Mouse (Mus musculus): ENCODE results near the gene Cnot4.
A peak's percentile ranks its signal among the peaks of the same experiment; 100 is the strongest.
"Not testable (repeated sequence)": the region's sequence is repeated elsewhere in the genome, so short reads cannot be mapped to it uniquely, and the experiment has no call there.

Gene Cnot4

DNA sequence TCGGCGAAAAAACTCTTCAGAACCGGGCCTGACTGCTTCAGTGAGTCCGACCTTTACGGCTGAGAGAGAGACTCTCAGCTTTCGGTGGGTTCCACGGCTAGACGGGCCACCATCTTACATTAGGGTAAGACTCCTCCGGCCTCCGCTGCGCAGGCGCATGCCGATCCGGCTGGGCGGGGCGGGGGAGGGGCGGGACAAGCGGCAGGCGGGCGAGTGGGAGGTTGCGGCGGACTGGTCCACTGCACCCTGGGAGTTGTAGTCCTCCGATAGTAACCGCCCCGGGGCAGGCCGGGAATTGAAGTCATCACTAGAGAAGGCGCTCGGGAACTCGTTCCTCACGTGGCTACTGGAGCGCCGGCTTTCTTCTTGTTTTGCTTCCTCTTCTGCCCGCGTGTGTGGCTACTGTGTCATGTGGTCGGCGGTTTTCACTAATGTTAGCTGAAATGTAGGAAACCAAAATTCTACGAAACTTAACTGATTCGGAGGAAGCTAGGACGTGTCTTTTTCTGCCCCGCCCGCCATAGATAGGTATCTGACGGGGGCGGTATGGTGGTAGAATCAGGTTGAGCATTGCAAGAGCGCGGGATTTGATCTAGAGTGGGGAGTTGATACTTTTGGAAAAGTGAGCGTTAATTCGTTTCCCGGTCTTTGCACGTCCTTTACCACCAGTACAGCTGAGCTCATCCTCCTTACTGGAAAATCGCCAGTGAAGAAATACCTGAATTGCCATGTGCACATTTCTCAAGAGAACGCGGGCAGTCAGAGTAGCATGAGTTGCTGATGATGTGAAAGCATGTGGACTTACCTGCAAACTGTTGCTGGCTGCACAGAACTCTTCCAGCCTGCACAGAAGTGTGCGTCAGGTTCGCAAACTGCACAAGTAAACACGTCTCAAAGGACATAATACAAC lies at the start of gene Cnot4:
Gene Cnot4 (minus strand): TSS at position 146 of the 910 bp plus-strand sequence.
- peak; percentile 98 to 99 for DNase-seq (ENCODE audit: low read depth in 1 of 2, low spot score in 2 of 2)

DNA sequence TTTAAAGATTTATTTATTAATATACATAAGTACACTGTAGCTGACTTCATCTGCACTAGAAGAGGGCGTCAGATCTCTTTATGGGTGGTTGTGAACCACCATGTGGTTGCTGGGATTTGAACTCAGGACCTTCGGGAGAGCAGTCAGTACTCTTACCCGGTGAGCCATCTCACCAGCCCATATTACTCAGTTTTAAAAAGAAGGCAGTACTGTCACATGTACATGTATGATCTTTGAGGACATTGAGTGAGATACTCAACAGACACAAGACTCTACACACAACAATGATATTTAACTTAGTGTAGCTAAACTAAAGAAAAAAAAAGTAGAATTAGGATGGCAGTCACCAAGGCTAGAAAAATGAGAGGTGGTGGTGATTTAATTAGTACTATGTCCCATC lies 45.8 kb upstream of the Cnot4 start:
- DNase-seq (ENCODE audit: low read depth in 1 of 2, low spot score in 2 of 2), result not testable (repeated sequence)

DNA sequence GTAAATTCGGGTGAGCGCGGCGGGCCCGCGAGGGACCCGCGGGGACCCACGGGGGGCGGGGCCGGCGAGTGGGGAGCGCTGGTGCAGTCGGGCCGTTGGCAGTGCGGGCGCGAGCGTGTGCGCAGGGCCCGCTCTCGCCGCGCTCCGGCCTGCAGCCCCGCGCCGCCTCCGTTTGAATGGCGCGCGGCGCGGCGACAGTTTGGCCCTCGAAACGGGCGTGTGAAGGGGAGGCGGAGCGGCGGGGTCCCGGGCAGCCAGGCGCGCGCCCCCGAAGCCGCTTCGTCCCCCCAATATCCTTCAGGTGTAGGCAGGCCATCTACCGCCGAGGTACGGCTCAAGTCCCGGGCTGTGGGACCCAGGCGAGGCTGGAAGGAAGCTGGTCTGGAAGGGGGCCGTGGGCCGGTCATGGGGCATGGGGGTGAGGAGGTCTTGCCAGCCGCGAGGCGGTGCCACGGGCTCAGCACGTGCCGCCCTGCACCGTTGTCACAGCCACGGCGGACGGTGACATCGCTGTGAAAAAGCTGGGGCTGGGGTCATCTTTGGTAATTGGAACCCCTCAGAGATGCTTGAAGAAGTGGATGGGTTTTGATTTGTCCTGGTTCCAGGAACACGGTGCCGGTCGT lies 44.2 kb upstream of the Cnot4 start:
- DNase-seq (ENCODE audit: low read depth in 1 of 2, low spot score in 2 of 2), result peak; percentile 3 to 33

DNA sequence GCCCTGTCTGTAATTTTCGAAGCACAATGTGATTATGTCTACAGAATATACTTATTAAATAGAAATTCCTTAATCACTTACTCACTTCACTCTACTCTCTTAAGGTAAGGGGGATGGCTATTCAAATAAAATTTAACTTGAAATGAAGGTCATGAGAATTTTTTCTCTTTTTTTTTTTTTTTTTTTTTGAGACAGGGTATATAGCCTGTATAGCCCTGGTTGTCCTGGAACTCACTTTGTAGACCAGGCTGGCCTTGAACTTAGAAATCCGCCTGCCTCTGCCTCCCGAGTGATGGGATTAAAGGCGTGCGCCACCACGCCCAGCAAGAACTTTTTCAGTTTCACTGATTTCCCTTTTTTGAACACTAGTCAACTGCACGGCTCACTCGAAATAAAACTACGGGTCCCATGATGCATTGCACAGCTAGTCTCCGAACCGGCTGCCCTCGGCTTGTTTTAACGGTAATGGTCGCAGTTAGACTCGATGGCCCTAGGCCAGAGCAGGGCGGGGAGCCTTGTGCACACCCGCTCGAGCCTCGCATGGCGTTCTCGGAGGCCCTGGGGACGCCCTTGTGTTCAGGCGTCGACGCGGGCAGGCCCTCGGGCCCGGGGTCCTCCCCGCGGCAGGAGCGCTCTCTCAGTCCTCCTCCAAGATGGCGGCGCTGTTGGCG lies 43.6 kb upstream of the Cnot4 start, which contains the start of gene Nup205:
Gene Nup205 (plus strand): TSS at position 443 of the 671 bp plus-strand sequence.
- peak; percentile 73 to 80 for DNase-seq (ENCODE audit: low read depth in 1 of 2, low spot score in 2 of 2)

DNA sequence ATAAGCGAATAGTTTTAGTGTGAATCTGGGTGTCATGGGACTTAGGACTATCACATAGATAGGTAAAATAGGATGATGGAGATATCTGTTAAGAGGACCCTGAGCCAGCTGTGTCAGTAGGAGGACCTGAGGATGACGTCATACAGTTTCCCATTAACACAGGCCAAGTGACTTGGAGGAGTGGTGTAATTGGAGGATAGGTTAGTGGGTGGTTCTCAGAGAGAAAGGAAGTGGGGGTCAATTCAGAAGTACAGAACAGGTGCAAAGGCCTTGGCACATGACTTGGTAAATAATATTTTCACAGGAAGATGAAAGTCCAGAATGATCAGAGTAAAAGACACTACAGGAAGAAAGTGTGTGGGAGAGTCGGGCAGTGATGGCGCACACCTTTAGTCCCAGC lies 39.7 kb upstream of the Cnot4 start:
- DNase-seq (ENCODE audit: low read depth in 1 of 2, low spot score in 2 of 2), result no peak

DNA sequence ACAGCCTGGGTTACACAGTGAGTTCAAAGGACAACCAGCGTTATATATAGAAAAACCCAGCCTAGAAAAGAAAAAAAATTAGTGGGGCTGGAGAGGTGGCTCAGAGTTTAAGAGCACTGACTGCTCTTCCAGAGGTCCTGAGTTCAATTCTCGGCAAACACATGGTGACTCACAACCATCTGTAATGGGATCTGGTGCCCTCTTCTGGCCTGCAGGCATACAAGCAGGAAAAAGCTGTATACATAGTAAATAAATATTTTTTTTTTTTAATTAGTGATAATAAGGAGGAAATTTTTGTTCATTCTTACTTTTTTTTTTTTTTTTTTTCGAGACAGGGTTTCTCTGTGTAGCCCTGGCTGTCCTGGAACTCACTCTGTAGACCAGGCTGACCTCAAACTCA lies 38.5 kb upstream of the Cnot4 start:
- DNase-seq (ENCODE audit: low read depth in 1 of 2, low spot score in 2 of 2), result not testable (repeated sequence)

DNA sequence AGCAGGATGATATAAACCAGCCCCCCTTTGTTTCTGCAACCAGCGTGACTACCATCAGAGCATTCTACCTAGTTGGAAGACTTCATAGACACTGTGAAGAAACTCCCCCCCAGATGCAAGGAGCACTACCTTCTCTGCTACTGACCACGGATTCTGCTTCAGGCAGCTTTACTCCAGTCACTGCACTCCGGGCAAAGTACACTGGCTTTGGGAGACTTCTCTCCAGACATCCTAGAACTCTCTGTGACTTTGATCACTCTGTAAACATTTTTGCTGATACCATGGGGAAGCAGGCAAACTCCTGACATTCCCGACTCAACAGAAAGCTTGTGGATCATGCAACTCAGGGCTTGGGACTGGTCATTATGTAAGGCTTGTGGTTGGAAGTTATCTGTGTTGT lies 35.7 kb upstream of the Cnot4 start:
- DNase-seq (ENCODE audit: low read depth in 1 of 2, low spot score in 2 of 2), result no peak

DNA sequence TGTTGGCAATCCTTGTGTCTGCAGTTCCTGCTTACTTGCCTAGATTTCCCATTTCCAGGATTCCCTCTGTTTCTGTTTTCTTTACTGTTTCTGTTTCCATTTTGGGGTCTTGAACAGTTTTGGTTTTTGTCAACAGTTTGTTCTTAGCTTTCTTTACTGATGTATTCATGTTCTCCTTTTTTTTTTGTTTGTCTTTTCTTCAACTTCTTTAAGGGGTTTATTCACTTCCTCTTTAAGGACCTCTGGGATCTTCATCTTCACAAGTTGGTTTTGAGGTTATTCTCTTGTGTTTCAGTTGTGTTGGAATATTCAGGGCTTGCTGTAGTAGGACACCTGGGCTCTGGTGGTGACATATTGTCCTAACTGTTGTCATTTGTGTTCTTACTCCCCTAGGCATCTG lies 21.0 kb upstream of the Cnot4 start:
- no peak for DNase-seq (ENCODE audit: low read depth in 1 of 2, low spot score in 2 of 2)

DNA sequence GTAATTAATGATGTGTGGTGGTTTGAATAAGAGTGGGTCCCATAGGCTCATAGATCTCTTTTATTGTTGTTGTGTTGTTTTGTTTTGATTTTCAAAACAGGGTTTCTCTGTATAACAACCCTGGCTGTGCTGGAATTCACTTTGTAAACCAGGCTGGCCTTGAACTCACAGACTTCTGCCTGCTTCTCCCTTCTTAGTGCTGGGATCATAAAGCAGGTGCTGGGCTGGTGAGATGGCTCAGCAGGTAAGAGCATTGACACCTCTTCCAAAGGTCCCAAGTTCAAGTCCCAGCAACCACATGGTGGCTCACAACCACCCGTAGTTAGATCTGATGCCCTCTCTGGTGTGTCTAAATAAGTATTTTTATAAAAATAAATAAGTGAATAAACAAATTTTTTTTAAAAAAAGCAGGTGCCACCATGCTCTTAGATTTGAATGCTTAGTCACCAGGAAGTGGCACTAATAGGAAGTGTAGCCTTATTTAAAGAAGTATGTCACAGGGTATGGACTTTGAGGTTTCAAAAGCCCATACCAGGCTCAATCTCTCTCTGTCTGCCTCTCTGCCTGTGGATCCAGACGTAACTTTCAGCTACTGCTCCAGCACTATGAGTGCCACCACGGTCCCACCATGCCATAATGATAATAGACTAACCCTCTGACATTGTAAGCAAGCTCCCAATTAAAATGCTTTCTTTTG lies 14.3 kb upstream of the Cnot4 start:
- no peak for DNase-seq (ENCODE audit: low read depth in 1 of 2, low spot score in 2 of 2)

DNA sequence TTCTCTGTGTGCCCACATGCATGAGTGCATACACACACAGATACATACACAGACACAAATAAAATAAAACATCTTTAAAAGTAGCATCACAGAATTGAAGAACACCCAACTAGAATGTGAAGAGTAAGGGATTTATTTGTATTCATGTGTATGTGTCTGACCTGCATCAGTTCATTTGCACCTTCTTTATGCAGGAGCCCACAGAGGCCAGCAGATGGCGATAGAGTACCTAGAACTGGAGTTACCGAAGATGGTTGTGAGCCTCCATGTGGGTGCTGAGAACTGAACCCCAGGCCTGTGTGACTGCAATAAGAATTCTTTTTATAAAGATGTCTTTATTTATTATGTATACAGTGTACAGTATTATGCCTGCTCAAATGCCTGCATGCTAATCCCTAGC lies 12.0 kb upstream of the Cnot4 start:
- DNase-seq (ENCODE audit: low read depth in 1 of 2, low spot score in 2 of 2), result no peak

DNA sequence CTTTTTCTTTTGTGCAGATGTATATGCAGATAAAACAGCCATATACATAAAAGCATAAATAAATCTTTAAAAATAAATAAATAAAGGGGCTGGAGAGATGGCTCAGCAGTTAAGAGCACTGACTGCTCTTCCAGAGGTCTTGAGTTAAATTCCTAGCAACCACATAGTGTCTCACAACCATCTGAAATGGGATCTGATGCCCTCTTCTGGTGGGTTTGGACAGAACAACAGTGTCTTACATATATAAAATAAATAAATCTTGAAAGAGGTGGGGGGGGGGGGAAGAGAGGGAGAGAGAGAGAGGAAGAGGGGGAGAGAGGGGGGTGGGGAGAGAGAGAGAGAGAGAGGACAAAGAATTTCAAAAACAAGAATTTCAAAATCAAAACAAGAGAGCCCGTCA lies 6.8 kb upstream of the Cnot4 start:
- no peak for DNase-seq (ENCODE audit: low read depth in 1 of 2, low spot score in 2 of 2)

DNA sequence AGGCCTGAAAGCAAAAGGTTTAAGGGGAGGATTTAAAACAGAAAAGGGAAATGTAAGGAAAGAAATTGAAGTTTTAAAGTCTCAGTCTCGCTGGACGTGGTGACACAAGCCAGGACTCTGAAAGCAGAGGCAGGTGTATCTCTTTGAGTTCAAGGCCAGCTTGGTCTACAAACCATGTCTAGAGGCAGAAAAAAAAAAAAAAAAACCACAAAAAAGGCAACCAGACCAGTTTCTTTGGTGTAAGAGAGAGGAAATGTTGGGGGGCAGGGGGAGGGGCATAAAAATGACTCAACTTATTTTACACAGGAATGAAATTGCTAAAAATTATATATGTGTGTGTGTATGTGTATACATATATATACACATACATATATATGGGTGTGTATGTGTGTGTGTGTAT lies 1.3 kb upstream of the Cnot4 start:
- no peak for DNase-seq (ENCODE audit: low read depth in 1 of 2, low spot score in 2 of 2)

DNA sequence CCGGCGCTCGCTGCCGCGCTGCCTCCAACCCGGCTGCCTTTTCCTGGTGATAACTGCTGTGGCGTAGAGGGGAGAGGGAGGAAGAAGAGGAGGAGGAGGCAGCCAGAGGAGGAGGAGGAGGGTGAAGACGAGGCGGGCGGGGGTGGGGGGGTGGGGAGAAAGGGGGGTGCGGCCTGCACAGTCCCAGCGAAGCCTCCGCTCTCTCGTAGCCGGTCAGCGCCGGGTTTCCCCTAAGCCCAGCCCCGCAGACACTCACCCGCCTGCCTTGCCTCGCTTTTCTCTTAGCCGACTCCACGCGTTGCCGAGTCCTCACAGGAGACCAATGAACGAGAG lies 312 bp downstream of the Cnot4 start:
- DNase-seq (ENCODE audit: low read depth in 1 of 2, low spot score in 2 of 2), result no peak

DNA sequence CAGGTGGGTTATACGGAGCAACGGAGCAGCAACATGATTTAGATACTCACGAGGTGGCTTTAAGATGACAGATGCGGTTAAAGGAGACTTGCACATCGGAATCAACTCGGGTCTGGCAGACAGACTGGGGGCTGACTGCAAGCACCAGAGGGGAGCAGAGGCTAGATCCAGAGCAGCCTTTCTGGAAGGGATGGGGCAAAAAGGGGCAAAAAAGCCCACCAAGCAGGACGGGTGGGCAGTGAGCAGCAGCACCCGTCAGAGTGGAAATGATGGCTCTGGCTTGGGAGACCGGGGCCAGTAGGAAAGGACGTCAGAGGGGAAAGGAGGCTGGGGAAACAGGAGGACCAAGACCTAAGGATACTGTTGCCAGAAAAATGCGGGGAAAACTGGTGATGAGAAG lies 718 bp downstream of the Cnot4 start:
- DNase-seq (ENCODE audit: low read depth in 1 of 2, low spot score in 2 of 2), result peak; percentile 2 to 10

DNA sequence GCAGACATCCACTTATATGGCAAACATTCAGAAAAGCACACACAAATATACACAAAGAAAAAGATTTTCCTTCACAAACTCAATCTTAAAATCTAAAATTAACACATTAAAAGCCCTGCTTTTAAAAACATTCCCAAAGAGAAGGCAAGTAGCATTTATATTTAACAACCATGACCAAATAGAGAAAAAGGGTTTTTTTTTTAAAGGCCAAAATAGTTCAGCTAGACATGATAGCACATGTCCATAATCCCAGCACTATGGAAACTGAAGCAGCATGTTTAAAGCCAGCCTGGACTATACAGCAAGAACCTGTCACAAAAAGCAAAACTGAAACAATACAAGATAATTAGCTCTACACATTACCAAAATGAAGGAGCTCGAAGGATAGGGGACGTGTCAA lies 11.0 kb downstream of the Cnot4 start:
- no peak for DNase-seq (ENCODE audit: low read depth in 1 of 2, low spot score in 2 of 2)

DNA sequence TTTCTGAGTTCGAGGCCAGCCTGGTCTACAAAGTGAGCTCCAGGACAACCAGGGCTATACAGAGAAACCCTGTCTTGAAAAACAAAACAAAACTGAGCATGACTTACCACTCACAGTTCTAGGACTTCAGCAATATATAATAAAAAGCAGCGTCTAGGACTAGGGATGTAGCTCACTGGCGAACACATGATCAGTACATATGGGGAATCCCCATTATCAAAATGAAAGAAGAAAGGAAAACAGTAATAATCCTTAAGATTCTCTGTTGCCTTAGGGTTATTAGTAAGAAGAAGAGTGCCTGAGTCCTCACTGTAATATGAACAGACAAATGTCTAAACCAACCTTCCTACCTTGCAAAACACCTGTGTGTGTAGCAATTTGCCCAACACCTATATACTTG lies 11.6 kb downstream of the Cnot4 start:
- DNase-seq (ENCODE audit: low read depth in 1 of 2, low spot score in 2 of 2), result no peak

DNA sequence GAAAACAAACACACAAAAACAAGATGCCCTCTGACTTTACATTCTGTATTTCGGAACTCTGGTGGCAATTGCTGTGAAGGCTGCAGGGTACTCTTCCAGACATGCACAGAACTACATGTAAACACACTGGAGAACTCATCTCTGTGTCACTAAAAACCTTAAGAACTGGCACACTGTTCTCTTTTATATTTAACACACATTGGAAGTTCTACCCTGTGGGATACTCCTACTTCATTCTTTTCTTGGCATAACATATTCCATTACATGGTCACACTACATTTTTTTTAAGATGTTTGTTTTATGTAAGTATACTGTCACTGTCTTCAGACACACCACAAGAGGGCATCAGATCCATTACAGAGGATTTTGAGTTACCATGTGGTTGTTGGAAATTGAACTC lies 31.1 kb downstream of the Cnot4 start:
- DNase-seq (ENCODE audit: low read depth in 1 of 2, low spot score in 2 of 2), result no peak

DNA sequence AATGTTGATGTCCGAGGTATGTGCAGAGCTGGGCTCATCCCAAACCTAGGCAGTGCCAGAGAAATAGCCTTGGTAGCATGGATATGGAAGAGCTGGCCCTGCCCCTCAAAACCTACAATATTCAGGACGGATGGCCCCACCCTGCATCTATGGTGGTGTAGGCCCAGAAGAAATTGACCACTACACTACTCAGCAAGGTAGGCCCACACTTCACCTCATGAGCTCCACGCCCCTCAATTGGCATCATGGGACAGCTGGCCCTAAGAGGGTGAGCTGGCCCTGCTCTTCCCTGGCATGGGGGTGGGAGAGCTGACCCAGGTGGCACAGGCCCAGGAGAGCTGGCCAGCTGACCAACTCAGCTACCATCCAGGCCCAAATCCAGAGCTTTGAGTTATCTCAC lies 48.6 kb downstream of the Cnot4 start:
- no peak for DNase-seq (ENCODE audit: low read depth in 1 of 2, low spot score in 2 of 2)

DNA sequence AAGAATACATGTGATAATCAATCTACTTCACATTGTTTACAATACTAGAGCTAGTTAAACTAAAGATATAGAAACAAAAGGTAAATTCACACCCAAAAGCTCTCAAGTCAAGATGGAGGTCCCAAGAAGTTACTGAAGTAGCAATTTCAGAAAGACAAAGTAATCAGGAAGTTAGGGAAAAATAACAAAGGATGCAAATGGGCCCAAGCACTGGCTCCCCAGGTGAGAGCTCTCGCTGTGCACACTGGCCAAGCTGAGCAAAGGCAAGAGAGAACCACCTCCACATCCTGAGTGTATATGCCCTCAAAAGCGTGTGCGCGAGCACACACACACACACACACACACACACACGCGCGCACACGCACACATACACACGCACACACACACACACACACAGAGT lies 58.4 kb downstream of the Cnot4 start:
- no peak for DNase-seq (ENCODE audit: low read depth in 1 of 2, low spot score in 2 of 2)

DNA sequence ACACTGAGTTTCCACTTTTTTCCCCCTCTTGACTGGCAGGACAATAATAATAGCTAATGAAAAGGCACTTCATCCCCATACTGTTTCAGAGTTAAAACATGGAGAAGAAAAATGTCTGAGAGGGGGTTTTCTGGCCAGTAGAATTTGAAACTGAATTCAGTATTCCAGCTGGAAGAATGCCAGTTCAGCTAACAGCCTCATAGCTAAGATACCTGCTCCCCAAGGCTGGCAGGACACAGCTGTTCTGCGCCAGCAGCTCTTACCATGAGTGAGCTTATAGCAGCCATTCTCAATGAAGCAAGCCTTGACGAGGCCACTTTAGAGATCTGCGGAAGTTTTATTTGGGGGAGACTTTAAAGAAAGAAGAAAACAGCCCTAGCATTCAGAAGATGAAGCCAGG lies 62.3 kb downstream of the Cnot4 start:
- no peak for DNase-seq (ENCODE audit: low read depth in 1 of 2, low spot score in 2 of 2)

DNA sequence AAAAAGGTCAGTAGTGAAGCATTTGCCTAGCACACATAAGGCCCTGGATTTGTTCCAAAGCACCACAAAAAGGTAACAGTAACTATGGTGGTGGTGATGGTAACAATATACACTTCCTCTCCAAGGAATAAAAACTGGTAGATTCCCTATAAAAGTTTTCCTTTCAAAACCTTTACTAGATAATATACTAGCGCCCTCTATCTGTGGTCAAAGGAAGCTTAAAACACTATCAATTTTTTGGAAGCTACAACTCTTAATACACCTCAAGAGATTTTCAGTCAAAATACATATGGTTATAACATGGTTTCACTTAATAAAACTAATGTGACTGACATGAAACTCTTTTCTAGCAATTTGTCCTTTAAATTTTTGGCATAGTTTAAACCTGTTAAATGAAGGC lies 71.1 kb downstream of the Cnot4 start:
- DNase-seq (ENCODE audit: low read depth in 1 of 2, low spot score in 2 of 2), result no peak

DNA sequence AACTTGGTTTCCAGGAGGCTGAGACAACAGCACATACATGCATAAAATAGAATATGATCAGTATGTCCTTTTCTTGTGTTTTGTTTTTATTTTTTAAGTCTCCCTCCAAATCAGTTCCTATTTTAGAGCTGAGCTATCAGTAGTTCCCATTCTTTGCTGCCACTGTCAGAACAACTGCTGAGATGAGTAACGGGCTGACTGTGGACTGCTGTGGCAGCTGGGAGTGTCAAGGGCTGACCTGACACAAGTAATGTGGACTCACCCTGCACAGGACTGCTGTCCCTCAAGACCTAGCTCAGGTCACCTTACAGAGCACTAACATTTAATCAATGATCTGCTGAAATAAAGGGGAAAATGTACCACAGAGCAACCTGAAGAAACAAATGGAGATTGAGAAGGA lies 90.4 kb downstream of the Cnot4 start:
- DNase-seq (ENCODE audit: low read depth in 1 of 2, low spot score in 2 of 2), result no peak
